Mouse (Mus musculus) mesoderm, embryonic 11.5 days (tissue): Measurements from ENCODE around the gene Cd164.

Source experiments
- DNase-seq: peaks from one replicate; pipeline ENCODE4 v3.0.0-alpha.2; 2012; ENCODE audit warnings: low read depth, low spot score

Cd164 gene

GRCm38 (mm10) chr10:41546396-41547165, 27.4 kb downstream of the Cd164 start:
- no peak for DNase-seq

DNA sequence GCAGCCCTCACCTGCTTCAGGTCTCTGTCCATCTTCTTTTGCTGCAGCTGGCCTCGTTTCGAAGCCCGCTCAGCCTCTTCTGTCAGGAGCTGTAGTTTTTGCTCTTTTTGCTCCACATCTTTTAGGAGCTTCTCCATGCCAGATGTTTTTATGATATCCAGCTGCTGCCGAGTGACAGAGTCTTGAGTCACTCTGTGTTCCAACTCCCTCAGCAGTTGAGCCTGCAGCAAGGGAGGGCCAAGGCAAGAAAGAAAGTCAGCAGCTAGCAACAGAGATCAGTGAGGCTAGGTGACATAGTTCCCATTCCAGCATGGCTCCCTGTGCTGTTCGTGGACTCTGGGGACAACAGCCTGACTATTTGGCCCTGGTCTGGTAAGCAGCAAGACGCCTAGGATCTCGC, 31.5 kb downstream of the Cd164 start:
- no peak for DNase-seq

- DNase-seq = no peak
Observed at GRCm38 (mm10) chr10:41552319-41552718, 33.1 kb downstream of the Cd164 start.

GRCm38 (mm10) chr10:41552847-41553589, 33.8 kb downstream of the Cd164 start:
- peak; percentile 56 for DNase-seq

DNA sequence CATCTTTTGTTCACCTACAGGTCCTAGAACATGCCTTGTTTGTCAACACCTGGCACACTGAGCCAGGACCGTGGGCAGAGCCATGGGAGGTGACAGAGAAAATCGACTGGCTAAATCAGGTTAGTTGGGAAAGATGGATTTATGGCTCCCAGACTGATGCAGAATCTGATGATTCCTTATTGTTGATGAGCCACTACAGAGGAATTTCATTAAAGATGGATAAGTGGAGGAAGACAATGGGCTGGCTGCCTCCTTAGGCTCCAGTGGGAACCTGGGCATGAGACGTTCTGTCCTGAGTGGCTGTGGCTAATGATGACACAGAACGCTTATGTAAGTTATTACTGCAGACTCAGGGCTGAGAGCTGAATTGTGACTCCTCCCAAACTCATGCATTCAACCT, 34.5 kb downstream of the Cd164 start:
- DNase-seq = no peak

DNA sequence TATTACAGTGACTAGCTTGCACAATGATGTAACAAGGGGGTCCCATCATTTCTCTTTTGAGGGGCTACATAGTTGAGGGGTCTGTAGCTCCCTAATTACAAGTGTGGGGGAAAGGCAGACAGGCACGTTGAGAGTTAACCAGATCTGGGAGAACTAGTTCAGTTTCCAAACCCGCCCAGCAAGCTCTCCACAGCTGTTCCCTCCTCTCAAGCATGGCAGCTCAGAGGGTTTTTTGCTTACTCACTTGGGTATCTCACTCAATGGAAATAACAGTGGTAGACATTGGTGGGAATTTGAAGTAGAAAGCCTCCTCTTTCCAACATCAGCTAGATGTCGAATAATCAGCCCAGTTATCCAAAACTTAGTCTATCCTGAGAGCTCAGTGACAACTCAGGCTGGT, 35.9 kb downstream of the Cd164 start:
- no peak for DNase-seq

DNA sequence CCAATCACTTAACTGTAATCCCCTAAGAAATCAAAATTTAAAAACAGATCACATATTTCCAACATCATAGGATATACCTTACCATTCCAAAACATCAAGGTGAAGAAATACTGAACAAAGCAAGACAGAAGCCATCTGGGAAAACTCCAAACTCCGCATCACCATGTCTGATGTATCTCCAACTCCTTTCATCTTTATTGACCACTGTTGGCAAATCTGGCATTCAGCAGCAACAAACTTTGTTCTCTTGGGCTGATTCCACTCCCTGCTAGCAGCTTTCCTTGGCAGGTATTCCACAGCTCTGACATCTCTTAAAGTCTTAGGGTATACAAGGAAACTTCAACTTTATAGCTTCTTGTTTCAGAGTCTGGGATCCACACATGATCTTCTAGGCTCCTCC, 39.2 kb downstream of the Cd164 start:
- DNase-seq = no peak

DNA sequence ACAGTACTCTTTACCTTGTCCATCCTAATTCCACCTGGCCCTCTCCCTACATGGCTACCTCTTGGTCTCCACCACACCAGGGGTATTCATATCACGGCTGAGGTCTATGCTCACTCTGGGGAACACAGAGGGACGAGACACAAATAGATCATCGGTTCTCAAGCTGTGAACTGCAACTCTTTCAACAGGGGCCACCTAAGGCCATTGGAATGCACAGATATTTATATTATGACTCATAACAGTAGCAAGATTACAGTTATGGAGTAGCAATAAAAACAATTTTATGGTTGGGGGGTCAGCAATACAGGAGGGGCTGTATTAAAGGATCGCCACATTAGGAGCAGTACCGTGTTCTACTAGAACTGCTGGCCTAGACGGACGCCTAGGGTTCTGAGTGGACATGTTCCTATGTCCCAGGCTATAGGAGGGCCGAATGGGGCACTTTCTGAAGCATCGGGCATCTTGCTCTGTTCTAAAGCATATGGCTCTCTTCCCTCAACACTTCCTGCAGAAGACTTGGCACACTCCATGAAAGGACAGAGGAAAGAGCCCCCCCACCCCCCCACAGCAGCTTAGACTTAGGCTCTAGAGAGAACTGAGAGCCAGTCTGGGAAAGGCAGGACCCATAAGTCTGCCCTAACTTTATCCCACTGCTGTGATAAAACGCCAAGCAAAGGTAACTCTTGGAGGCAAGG, 42.6 kb downstream of the Cd164 start:
- no peak for DNase-seq

GRCm38 (mm10) chr10:41565141-41565540, 45.9 kb downstream of the Cd164 start:
- no peak for DNase-seq

DNA sequence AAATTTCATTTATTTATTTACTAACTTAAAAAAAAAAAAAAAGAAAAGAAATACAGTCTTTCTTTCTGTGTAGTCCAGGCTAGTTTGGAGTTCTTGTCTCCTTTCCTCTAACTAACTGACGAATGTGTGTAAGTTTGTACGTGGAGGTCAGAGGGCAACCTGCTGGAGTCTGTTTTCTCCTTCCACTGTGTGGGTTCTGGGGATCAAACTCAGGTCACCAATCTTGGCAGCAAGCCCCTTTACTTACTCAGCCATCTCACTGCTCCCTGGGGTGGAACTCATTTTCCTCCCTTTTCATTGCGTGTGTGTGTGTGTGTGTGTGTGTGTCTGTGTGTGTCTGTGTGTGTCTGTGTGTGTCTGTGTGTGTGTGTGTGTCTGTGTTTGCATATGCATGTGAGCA, 49.1 kb downstream of the Cd164 start:
- no peak for DNase-seq

DNA sequence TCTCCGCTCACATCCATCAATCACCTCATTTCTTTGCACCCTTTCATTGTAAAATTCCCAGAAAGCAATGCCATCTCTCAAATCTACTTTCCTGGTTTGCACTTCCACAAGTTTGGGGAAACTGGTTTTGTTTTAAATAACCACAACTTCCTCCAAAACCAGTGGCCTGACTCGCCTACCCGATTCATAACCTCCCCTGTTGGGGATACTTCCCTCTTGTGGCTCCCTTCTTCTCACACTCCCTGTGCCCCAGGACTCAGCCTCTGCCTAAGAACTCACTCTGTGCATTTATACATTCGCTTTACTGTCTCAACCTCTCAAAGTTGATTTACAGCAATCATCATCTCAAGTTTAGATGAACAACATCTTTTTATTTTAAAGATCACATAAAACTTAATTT, 51.9 kb downstream of the Cd164 start:
- DNase-seq = no peak

GRCm38 (mm10) chr10:41572274-41572673, 53.1 kb downstream of the Cd164 start:
- DNase-seq = no peak

GRCm38 (mm10) chr10:41573190-41573589, 54.0 kb downstream of the Cd164 start:
- DNase-seq = no peak

DNA sequence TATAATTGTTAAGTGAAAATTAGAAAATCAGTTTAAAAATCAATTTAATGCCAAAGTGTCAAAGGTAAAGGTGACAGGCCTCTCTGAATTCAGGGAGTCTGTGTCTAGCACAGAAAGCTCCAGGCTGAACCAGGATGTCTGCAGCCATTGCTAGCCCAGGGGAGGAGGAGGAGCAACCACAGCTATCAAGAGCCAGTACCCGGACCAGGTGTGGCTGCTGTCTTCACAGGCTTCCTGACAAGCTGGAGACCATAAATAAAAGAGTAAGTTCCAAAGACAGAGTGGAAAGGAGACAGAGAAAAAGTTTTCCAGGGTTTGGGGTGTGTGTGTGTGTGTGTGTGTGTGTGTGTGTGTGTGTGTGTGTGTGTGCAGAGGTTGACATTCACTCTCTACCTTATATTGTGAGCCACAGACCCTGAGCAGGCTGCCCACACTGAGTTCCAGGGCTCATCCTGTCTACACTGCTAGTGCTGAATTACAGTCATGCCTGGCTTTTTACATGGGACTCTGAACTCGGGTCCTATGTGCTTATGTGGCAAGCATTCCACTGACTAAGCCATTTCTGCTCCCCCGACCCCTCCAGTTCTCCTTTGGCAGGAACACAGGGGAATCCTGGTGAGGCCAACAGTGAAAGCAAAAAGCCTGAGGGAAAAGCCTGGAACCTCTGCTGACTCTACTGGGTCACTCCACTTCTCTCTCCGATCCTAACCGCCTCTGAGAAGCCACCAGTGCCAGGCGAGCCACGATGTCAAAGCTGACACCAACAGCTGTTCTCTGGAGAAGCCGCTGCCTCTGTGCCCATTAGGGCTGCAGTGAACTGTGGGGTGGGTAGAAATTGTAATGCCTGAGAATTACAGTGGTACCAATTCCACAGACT, 56.5 kb downstream of the Cd164 start:
- DNase-seq = no peak

- DNase-seq = no peak
Observed at GRCm38 (mm10) chr10:41576328-41576833, 57.2 kb downstream of the Cd164 start.

DNA sequence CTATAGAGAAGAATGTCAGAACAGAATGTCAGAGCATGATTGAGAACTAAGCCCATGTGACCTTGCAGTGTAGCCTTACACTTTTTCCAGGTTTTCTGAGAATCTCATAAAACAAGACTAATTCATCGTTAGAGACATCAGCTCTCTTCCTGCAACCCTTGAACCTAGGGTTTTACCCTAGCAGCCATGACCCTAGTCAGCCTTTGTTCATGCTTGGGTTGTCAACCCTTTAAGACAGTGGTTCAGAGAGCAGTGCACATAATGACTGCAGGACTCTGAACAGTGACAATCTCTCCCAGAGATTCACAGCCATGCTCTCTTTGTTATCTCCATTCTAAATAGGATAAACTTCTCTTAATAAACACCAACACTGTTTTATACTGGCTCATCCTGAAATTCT, 59.3 kb downstream of the Cd164 start:
- no peak for DNase-seq

GRCm38 (mm10) chr10:41580441-41580840, 61.2 kb downstream of the Cd164 start:
- DNase-seq = no peak
